Mouse (Mus musculus) intestine, embryonic 16.5 days (tissue): ENCODE results near the gene Gm11172. TPM values are rescaled to one million over a fixed set of nuclear protein-coding genes. Genes with fewer than 3 reads are reported as not detected.
A peak's percentile ranks its signal among the peaks of the same experiment; 100 is the strongest.

Experiments used
- ATAC-seq: fragments of 200-750 bp; cut with Nextera tagmentation; 2 replicates; pipeline ENCODE4 v1.8.0; 2017; ENCODE audit warnings: moderate TSS enrichment, moderate library complexity
- H3K27ac ChIP-seq: fragments of 300-500 bp; sonication (generic); 2 replicates; pipeline ENCODE4 v1.5.1; 2014; ENCODE audit warnings: mild to moderate bottlenecking, low read length
- H3K27me3 ChIP-seq: fragments of 300-500 bp; sonication (generic); replicated peaks from 2 replicates; pipeline ENCODE4 v1.6.1; 2014; ENCODE audit warnings: low read length, control low read depth, mixed read lengths; ENCODE audit not compliant: control insufficient read depth, insufficient read depth
- H3K36me3 ChIP-seq: fragments of 300-500 bp; sonication (generic); 2 replicates; pipeline ENCODE4 v1.6.1; 2014; ENCODE audit warnings: low read length, control low read depth; ENCODE audit not compliant: control insufficient read depth, insufficient read depth
- H3K4me1 ChIP-seq: fragments of 300-500 bp; sonication (generic); 2 replicates; pipeline ENCODE4 v1.6.1; 2014; ENCODE audit warnings: low read length, control low read depth, mixed read lengths; ENCODE audit not compliant: control insufficient read depth, insufficient read depth
- H3K4me2 ChIP-seq: fragments of 300-500 bp; sonication (generic); 2 replicates; pipeline ENCODE4 v1.6.1; 2014; ENCODE audit warnings: low read depth, low read length, control low read depth
- H3K4me3 ChIP-seq: fragments of 300-500 bp; sonication (generic); 2 replicates; pipeline ENCODE4 v1.5.1; 2014; ENCODE audit warnings: mild to moderate bottlenecking, low read length
- H3K9ac ChIP-seq: fragments of 300-500 bp; sonication (generic); 2 replicates; pipeline ENCODE4 v1.6.1; 2014; ENCODE audit warnings: low read depth, low read length
- H3K9me3 ChIP-seq: fragments of 300-500 bp; sonication (generic); 2 replicates; pipeline ENCODE4 v1.6.1; 2016; ENCODE audit warnings: low read length, control low read depth; ENCODE audit not compliant: control insufficient read depth
- WGBS: fragments of 180-500 bp; shearing (Covaris S2); extraction: QIAGEN DNeasy Blood & Tissue Kit; methylation state at CpG from one replicate; pipeline ENCODE4 v1.1.7; 2014; 5-methylcytosine and 5-hydroxymethylcytosine counted together
- polyA plus RNA-seq: library from polyadenylated mRNA; unstranded; fragments of >200 nt; fragmentation: Nextera tagmentation; extraction: Ambion mirVana; gene quantifications from 2 replicates; pipeline ENCODE4 v1.2.1, GENCODE M21; 2015

Gm11172 gene
- polyA plus RNA-seq, 1 experiment from 2014 or later, result not detected

DNA sequence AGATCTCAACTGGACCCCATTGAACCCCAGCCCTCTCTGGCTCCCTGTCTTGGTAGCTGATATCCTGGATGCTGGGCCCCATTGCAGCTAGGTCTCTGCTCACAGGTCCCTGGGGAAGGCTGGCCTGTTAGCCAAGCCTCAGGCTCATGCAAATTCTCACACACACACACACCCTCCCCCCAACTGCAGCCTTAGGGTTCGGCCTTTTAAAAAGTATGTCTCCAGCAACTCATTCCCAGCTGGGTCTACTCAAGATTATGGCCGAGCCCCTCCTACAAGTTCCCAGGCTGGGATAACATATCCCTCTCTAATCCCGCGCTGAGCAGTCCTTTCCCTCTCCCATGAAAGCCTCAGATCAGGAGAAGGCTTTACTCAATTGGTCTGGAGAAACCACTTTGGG lies 8.7 kb downstream of the Gm11172 start:
- H3K9ac ChIP-seq, result no peak overlapping the region
- H3K36me3 ChIP-seq, result no peaks in the 10 kb centered on the region
- ATAC-seq, result peak; percentile 31; the same call in 1 of the 2 replicates
- WGBS, result 45% methylated on average over 4 of the region's 4 CpGs
- no peaks in the 10 kb centered on the region for H3K27me3 ChIP-seq
- no peak overlapping the region for H3K27ac ChIP-seq
- no peaks in the 10 kb centered on the region for H3K9me3 ChIP-seq
- H3K4me2 ChIP-seq, result no peak overlapping the region
- H3K4me1 ChIP-seq, result 0 out of 2 replicates have a peak, but pooled peaks cover 4% of the 10 kb centered on the region
- no peak overlapping the region for H3K4me3 ChIP-seq

GRCm38 (mm10) chr16:10824536-10824935 lies 11.8 kb downstream of the Gm11172 start:
- Histone ChIP-seq H3K36me3 (no peaks in the 10 kb centered on the region), H3K9me3 (no peaks in the 10 kb centered on the region), H3K9ac (no peak overlapping the region), H3K4me2 (no peak overlapping the region), H3K4me3 (no peak overlapping the region), H3K27me3 (no peaks in the 10 kb centered on the region), H3K27ac (no peak overlapping the region), H3K4me1 (0 out of 2 replicates have a peak, but pooled peaks cover 4% of the 10 kb centered on the region)
- 87% methylated on average over 1 of the region's 1 CpGs for WGBS
- no peak for ATAC-seq

DNA sequence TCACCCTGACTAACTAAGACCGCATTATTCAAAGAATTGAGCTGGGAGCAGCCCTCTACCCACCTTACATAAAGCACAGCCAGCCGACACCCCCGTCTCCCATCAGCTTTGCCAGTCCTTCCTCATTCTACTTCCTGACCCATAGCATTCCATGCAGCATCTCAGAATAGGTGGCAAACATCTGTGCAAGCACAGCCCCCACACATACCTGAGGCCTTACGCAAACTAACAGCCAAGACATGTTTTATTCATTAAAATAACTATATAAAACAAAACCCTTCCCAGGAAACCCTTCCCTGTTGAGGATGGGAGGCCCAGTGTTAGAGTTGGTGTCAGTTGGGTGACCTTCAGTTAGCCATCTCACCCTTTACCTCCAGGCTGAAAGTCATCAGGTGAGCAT lies 13.1 kb downstream of the Gm11172 start:
- H3K36me3 ChIP-seq, result no peaks in the 10 kb centered on the region
- H3K27ac ChIP-seq, result no peak overlapping the region
- H3K9ac ChIP-seq, result no peak overlapping the region
- no peak for ATAC-seq
- no peak overlapping the region for H3K4me3 ChIP-seq
- 96% methylated on average over 4 of the region's 4 CpGs for WGBS
- H3K4me1 ChIP-seq, result 0 out of 2 replicates have a peak, but pooled peaks cover 4% of the 10 kb centered on the region
- no peak overlapping the region for H3K4me2 ChIP-seq
- no peaks in the 10 kb centered on the region for H3K27me3 ChIP-seq
- H3K9me3 ChIP-seq, result no peaks in the 10 kb centered on the region

- WGBS, result 91% methylated on average over 9 of the region's 9 CpGs
- ATAC-seq, result no peak
- Histone ChIP-seq H3K4me3 (no peak overlapping the region), H3K36me3 (no peaks in the 10 kb centered on the region), H3K4me1 (no peaks in the 10 kb centered on the region), H3K4me2 (no peak overlapping the region), H3K27me3 (no peaks in the 10 kb centered on the region), H3K9me3 (no peaks in the 10 kb centered on the region), H3K9ac (no peak overlapping the region), H3K27ac (no peak overlapping the region)
Measured at GRCm38 (mm10) chr16:10827269-10827668, 14.6 kb downstream of the Gm11172 start.

DNA sequence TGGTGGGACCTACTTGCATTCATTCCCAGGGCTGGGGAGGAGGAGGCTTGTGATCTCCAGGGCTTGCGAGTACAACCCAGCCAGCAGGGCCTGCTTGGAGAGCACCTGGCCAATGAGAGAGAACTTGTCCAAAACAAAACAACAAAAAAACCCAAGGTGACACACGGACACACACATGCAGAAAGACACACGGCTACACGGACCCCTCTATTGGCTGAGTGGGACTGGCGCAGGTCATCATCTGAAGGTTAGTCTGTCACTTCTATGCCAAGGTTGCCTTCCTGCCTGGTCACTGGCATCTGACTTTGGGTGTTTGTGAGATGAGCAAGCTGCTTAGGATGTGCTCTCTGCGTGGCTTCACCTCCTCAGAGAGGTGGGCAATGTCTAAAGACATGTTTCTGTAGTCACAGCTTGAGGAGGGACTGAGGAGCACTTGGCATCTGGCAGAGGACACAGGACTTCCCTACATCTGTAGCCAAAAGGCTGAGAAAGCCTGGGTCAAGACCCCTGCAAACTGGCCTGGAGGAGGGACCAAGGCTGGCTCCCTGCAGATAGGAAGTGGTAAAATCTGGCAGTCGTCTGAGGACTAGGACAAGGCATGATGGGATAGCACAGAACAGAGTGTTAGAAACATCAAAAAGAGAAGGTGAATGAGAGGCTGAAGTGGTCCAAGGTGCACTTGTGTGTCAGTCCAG lies 15.2 kb downstream of the Gm11172 start:
- Histone ChIP-seq H3K36me3 (no peaks in the 10 kb centered on the region), H3K4me3 (no peak overlapping the region), H3K27me3 (no peaks in the 10 kb centered on the region), H3K9ac (no peak overlapping the region), H3K27ac (no peak overlapping the region), H3K9me3 (0 out of 2 replicates have a peak, but pooled peaks cover 3% of the 10 kb centered on the region), H3K4me1 (no peaks in the 10 kb centered on the region), H3K4me2 (no peak overlapping the region)
- 80% methylated on average over 7 of the region's 7 CpGs for WGBS
- ATAC-seq, result no peak

DNA sequence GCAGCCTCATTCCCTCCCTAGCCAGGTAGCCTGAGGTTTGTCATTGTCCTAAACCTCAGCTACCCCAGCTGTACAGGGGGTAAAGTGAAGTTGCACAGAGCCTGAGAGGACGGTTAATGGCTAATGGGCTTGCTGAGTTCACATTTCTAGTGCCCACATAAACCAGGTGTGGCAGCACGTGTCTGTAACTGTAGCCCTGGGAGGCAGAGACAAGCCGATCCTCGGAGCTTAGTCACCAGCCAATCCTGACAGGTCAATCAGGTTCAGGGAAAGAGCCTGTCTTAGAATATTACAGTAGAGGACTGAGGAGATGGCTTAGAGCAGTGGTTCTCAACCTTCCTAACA lies 15.7 kb downstream of the Gm11172 start:
- Histone ChIP-seq H3K27me3 (no peaks in the 10 kb centered on the region), H3K36me3 (no peaks in the 10 kb centered on the region), H3K4me1 (no peaks in the 10 kb centered on the region), H3K4me2 (no peak overlapping the region), H3K27ac (no peak overlapping the region), H3K9me3 (0 out of 2 replicates have a peak, but pooled peaks cover 3% of the 10 kb centered on the region), H3K9ac (no peak overlapping the region), H3K4me3 (no peak overlapping the region)
- 59% methylated on average over 4 of the region's 4 CpGs for WGBS
- peak; percentile 37; the same call in 1 of the 2 replicates for ATAC-seq

DNA sequence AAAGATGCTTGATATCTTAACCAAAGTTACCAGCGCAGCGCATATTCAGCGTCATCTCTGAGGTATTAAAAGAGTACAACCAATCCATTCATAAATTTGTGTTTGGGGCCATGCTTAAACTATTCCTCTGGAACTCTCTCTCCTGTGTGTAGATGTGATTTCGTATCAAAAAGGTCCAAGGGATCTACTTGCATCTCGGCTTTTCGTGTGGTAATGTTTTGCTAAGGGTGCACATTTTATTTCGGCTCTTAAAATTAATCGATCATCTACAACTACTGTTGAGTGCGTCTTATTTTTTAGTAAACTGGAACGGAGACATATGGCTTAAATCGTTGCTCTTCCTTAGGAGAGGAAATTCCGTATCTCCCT lies 21.8 kb downstream of the Gm11172 start:
- H3K4me3 ChIP-seq, result peak overlapping the region; percentile 90
- peak overlapping the region; percentile 85 for H3K4me2 ChIP-seq
- H3K27me3 ChIP-seq, result no peaks in the 10 kb centered on the region
- ATAC-seq, result no peak
- H3K36me3 ChIP-seq, result no peaks in the 10 kb centered on the region
- peaks cover 29% of the 10 kb centered on the region for H3K4me1 ChIP-seq
- WGBS, result 7% methylated on average over 12 of the region's 12 CpGs
- H3K27ac ChIP-seq, result no peak overlapping the region
- 0 out of 2 replicates have a peak, but pooled peaks cover 3% of the 10 kb centered on the region for H3K9me3 ChIP-seq
- H3K9ac ChIP-seq, result no peak overlapping the region

DNA sequence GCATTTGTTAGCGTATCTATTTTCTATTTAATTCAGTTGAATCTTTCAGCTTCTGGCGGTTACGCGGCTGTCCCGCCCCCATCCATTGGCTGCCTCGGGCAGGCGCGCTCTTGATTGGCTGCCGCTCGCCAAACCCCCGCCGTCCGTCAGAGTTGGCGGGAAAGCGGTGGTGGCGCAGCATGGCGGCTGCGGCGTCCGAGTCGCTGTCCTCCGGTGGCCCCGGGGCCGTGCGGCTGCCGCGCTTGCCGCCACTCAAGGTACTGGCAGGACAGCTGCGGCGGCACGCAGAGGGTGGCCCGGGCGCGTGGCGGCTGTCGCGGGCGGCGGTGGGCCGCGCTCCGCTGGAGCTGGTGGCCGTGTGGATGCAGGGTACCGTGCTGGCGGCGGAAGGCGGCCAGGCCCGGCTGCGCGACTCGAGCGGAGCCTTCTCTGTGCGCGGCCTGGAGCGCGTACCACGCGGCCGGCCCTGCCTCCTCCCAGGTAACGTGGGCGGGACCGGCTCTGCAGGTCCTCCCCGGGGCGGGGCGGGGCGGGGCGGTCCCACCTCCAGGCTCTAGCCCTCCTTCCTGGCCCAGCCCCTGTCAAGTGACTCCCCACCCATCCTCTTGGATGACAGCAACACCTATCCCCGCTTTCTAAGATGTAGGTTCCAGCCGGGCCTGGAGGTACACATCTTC lies 22.3 kb downstream of the Gm11172 start, which contains the start of gene Rmi2:
TSS of gene Rmi2 (plus strand) at position 149 of the 677 bp plus-strand sequence.
- Histone ChIP-seq H3K36me3 (no peaks in the 10 kb centered on the region), H3K4me2 (peak within 1 kb of the TSS; percentile 85), H3K27me3 (no peaks in the 10 kb centered on the region), H3K9ac (peak within 1 kb of the TSS; percentile 91), H3K27ac (peak within 1 kb of the TSS; percentile 93), H3K9me3 (0 out of 2 replicates have a peak, but pooled peaks cover 3% of the 10 kb centered on the region), H3K4me1 (peaks cover 29% of the 10 kb centered on the region), H3K4me3 (peak within 1 kb of the TSS; percentile 90)
- WGBS, result under 1% methylated on average over 58 of the region's 69 CpGs
- ATAC-seq, result peak; percentile 94

DNA sequence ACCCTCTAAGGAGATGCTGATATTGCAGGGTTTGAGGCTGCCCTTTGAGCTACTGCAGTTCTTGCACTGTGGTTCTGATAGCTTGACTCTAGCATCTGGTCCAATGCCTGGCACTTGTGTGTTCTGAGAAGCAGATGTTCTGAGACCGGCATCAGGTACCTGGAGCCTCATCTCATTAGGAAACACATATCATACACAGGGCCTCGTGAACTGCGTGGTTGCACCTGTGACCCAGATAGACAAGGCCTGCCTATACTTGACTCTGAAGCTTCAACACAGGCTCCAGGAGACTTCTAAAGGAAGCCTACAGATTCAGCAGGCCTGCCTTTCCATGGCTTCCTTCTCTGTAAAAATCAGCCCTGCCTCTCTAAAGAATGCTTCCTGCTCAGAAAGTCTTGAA lies 23.7 kb downstream of the Gm11172 start:
- Histone ChIP-seq H3K4me1 (peaks cover 29% of the 10 kb centered on the region), H3K9me3 (0 out of 2 replicates have a peak, but pooled peaks cover 3% of the 10 kb centered on the region), H3K27ac (no peak overlapping the region), H3K9ac (no peak overlapping the region), H3K36me3 (no peaks in the 10 kb centered on the region), H3K27me3 (no peaks in the 10 kb centered on the region), H3K4me2 (no peak overlapping the region), H3K4me3 (no peak overlapping the region)
- no peak for ATAC-seq
- WGBS, result 92% methylated on average over 3 of the region's 3 CpGs
